In the genomic region with DNA sequence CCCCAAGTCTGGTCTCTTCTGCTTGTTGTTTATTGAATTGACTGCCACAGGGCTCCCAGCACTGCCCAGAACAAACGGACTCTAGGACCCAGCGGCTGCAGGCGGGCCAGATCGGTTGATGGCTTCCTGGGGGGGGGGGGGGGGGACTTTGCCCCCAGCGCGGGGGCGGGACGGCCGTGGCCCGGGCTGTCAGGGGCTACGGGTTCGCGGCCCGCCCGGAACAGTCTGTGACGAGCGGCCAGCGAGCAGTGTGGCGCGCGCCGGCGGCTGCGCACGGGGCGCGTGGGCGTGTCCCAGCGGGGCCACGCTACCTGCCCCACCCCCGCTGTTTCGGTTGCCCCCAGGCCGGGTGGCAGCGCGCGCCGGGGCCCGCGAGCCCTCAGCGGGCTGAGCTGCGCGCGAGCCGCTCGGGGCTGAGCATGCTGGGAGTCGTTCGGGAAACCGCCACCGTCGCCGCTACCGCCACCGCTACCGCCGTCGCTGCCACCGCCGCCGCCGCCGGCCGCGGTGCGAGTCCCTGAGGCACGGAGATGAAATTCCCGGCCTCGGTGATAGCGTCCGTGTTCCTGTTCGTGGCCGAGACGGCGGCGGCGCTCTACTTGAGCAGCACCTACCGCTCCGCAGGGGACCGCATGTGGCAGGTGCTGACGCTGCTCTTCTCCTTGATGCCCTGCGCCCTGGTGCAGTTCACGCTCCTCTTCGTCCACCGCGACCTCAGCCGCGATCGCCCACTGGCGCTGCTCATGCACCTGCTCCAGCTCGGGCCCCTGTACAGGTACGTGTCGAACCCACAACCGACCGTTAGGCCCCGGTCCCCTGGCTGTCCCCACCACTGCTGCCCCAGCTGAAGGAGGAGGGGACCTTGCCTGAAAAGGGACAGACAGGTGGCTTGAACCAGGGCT, we compare ENCODE assay signal across 8 mouse cellular contexts. TPM values are rescaled to one million over a fixed set of nuclear protein-coding genes. Genes with fewer than 3 reads are reported as not detected.
DNase-seq lines count a peak whose midpoint lies in the region; ATAC-seq and TF ChIP-seq lines count a peak whose summit lies in the region.

A gene (plus strand): TSS at position 297 of the 902 bp plus-strand sequence.

- peaks cover 33% of the 10 kb centered on the region for H3K36me3 ChIP-seq in erythroblast, embryonic 14.5 days (ENCODE audit: control insufficient read depth)
- no peaks in the 10 kb centered on the region for H3K36me3 ChIP-seq in heart, embryonic 13.5 days
- no peaks in the 10 kb centered on the region for H3K36me3 ChIP-seq in kidney, postnatal 0 days (ENCODE audit: insufficient read depth, low read length)
- no peaks in the 10 kb centered on the region for H3K36me3 ChIP-seq in liver, embryonic 14.5 days (replicated peaks; ENCODE audit: control insufficient read depth, insufficient read depth, low read depth)
- no peaks in the 10 kb centered on the region for H3K36me3 ChIP-seq in stomach, embryonic 15.5 days

- H3K9ac ChIP-seq in heart, embryonic 13.5 days: peak within 1 kb of the TSS; percentile 81
- H3K9ac ChIP-seq in kidney, postnatal 0 days (ENCODE audit: low read depth, low read length): peak within 1 kb of the TSS; percentile 59
- peak within 1 kb of the TSS; percentile 81 for H3K9ac ChIP-seq in liver, embryonic 14.5 days (replicated peaks)
- H3K9ac ChIP-seq in stomach, embryonic 15.5 days: peak within 1 kb of the TSS; percentile 32; the same call in 1 of the 2 replicates

- peaks cover 8% of the 10 kb centered on the region for H3K9me3 ChIP-seq in erythroblast, embryonic 14.5 days (ENCODE audit: control insufficient read depth, low read length)
- H3K9me3 ChIP-seq in heart, embryonic 13.5 days: no peaks in the 10 kb centered on the region
- H3K9me3 ChIP-seq in kidney, postnatal 0 days (replicated peaks; ENCODE audit: low read length): no peaks in the 10 kb centered on the region
- H3K9me3 ChIP-seq in liver, embryonic 14.5 days (ENCODE audit: control insufficient read depth, low read length): no peaks in the 10 kb centered on the region
- H3K9me3 ChIP-seq in stomach, embryonic 15.5 days: no peaks in the 10 kb centered on the region

- peak within 1 kb of the TSS; percentile 69 for H3K4me2 ChIP-seq in heart, embryonic 13.5 days
- peak within 1 kb of the TSS; percentile 54 for H3K4me2 ChIP-seq in kidney, postnatal 0 days (ENCODE audit: low read length)
- H3K4me2 ChIP-seq in liver, embryonic 14.5 days (ENCODE audit: low read depth): peak within 1 kb of the TSS; percentile 68
- H3K4me2 ChIP-seq in stomach, embryonic 15.5 days: peak within 1 kb of the TSS; percentile 55

- peaks cover 6% of the 10 kb centered on the region for H3K27me3 ChIP-seq in erythroblast, embryonic 14.5 days (ENCODE audit: control insufficient read depth)
- H3K27me3 ChIP-seq in heart, embryonic 13.5 days (replicated peaks): no peaks in the 10 kb centered on the region; the same call in 1 of the 2 replicates
- no peaks in the 10 kb centered on the region for H3K27me3 ChIP-seq in kidney, postnatal 0 days (ENCODE audit: insufficient read depth, low read length)
- H3K27me3 ChIP-seq in liver, embryonic 14.5 days (ENCODE audit: control insufficient read depth, insufficient read depth, low read length): no peaks in the 10 kb centered on the region
- no peaks in the 10 kb centered on the region for H3K27me3 ChIP-seq in stomach, embryonic 15.5 days (replicated peaks)

- peak; percentile 72 for DNase-seq in CD4-positive helper T cell, adult 2 months (ENCODE audit: low read depth, low spot score)
- peak; percentile 69 for DNase-seq in kidney, postnatal 0 days (ENCODE audit: low spot score)
- peak in 2 of 3 experiments; percentile 60 to 61 for DNase-seq in liver, embryonic 14.5 days (ENCODE audit: low read depth in 3 of 3, low spot score in 3 of 3)
- DNase-seq in neural tube, embryonic 10.5 days (ENCODE audit: extremely low spot score, low spot score): peak; percentile 67

- TF ChIP-seq POLR2A in bone marrow macrophage, adult 2 months (IDR thresholded peaks at IDR 0.05; ENCODE audit: borderline replicate concordance, low read depth, low read length): no peak

- TF ChIP-seq EP300 in liver, embryonic 14.5 days (IDR thresholded peaks at IDR 0.05; ENCODE audit: low read depth): no peak

- peak; percentile 84 for ATAC-seq in heart, embryonic 13.5 days (ENCODE audit: extremely low read depth, insufficient number of reproducible peaks, low FRiP score, low TSS enrichment)
- ATAC-seq in kidney, postnatal 0 days (replicated peaks; ENCODE audit: low FRiP score, low read depth): peak; percentile 87
- ATAC-seq in liver, embryonic 14.5 days (ENCODE audit: insufficient read depth): peak; percentile 91
- peak; percentile 90 for ATAC-seq in stomach, embryonic 15.5 days (ENCODE audit: insufficient read depth, low FRiP score, low read depth)

- TF ChIP-seq CTCF in bone marrow macrophage, adult 2 months (IDR thresholded peaks at IDR 0.05; ENCODE audit: low read depth, low read length): no peak
- TF ChIP-seq CTCF in kidney, postnatal 0 days (IDR thresholded peaks at IDR 0.05; ENCODE audit: low read depth): no peak
- TF ChIP-seq CTCF in liver, embryonic 14.5 days (IDR thresholded peaks at IDR 0.05; ENCODE audit: low read depth): peak; percentile 12; the same call in 1 of the 2 replicates

- peak within 1 kb of the TSS; percentile 94 for H3K4me3 ChIP-seq in bone marrow macrophage, adult 2 months (ENCODE audit: insufficient read depth, low read length)
- peak within 1 kb of the TSS; percentile 95 for H3K4me3 ChIP-seq in erythroblast, embryonic 14.5 days (replicated peaks)
- H3K4me3 ChIP-seq in heart, embryonic 13.5 days: peak within 1 kb of the TSS; percentile 66
- H3K4me3 ChIP-seq in kidney, postnatal 0 days (replicated peaks; ENCODE audit: low read depth, low read length): peak within 1 kb of the TSS; percentile 51
- H3K4me3 ChIP-seq in liver, embryonic 14.5 days (ENCODE audit: insufficient read depth in 1 of 2, low read depth in 2 of 2, low read length in 2 of 2): peak within 1 kb of the TSS; percentile 76 to 90
- H3K4me3 ChIP-seq in stomach, embryonic 15.5 days (replicated peaks): peak within 1 kb of the TSS; percentile 55

- H3K27ac ChIP-seq in bone marrow macrophage, adult 2 months (ENCODE audit: insufficient read depth, low read depth, low read length): 0 out of 2 replicates have a peak within 1 kb of the TSS, but pooled peaks have one; percentile 6
- peak within 1 kb of the TSS; percentile 59 for H3K27ac ChIP-seq in heart, embryonic 13.5 days (replicated peaks)
- H3K27ac ChIP-seq in kidney, postnatal 0 days: peak within 1 kb of the TSS; percentile 28; the same call in 1 of the 2 replicates
- peak within 1 kb of the TSS; percentile 81 for H3K27ac ChIP-seq in liver, embryonic 14.5 days
- peak within 1 kb of the TSS; percentile 13; the same call in 1 of the 2 replicates for H3K27ac ChIP-seq in stomach, embryonic 15.5 days

- WGBS in heart, embryonic 13.5 days: 7% methylated on average over 61 of the region's 94 CpGs
- 26% methylated on average over 63 of the region's 94 CpGs for WGBS in kidney, postnatal 0 days
- WGBS in liver, embryonic 14.5 days (ENCODE audit: insufficient replicate concordance): 7% methylated on average over 85 of the region's 94 CpGs
- WGBS in stomach, embryonic 15.5 days: 10% methylated on average over 89 of the region's 94 CpGs

- H3K4me1 ChIP-seq in bone marrow macrophage, adult 2 months (ENCODE audit: control insufficient read depth, insufficient read depth, low read length): peaks cover 3% of the 10 kb centered on the region; the same call in 1 of the 2 replicates
- peaks cover 33% of the 10 kb centered on the region for H3K4me1 ChIP-seq in erythroblast, embryonic 14.5 days (ENCODE audit: control insufficient read depth)
- no peaks in the 10 kb centered on the region; the same call in 1 of the 2 replicates for H3K4me1 ChIP-seq in heart, embryonic 13.5 days
- H3K4me1 ChIP-seq in kidney, postnatal 0 days (replicated peaks; ENCODE audit: insufficient read depth, low read length): no peaks in the 10 kb centered on the region
- H3K4me1 ChIP-seq in liver, embryonic 14.5 days (replicated peaks; ENCODE audit: control insufficient read depth in 2 of 2, insufficient read depth in 2 of 2, low read length in 1 of 2): peaks cover 0 to 5% of the 10 kb centered on the region in 2 experiments; a peak in 2 of 4 replicates
- no peaks in the 10 kb centered on the region for H3K4me1 ChIP-seq in stomach, embryonic 15.5 days

RNA-seq across cellular contexts. Expression of the gene that starts here (rescaled TPM):
- 0.84 and 0.92 TPM in 2 replicates for polyA plus RNA-seq in bone marrow macrophage, adult 2 months (2012; ENCODE audit: insufficient read depth, insufficient read length, missing spikeins)
- 1.8 and 2.3 TPM in 2 replicates for polyA plus RNA-seq in erythroblast, embryonic 14.5 days (2012)
- 3.4 and 3.7 TPM in 2 replicates for polyA plus RNA-seq in heart, embryonic 13.5 days (2015; fragmentation: Nextera tagmentation; extraction: Ambion mirVana)
- polyA plus RNA-seq in kidney, postnatal 0 days (2015; fragmentation: Nextera tagmentation; extraction: Ambion mirVana): 0.47 and 0.61 TPM in 2 replicates
- polyA plus RNA-seq in liver, embryonic 14.5 days (2012; rRNA removed): 16.9 and 18.2 TPM in 2 replicates
- 21.6 and 23.5 TPM in 2 replicates for polyA plus RNA-seq in liver, embryonic 14.5 days (2014; fragmentation: Nextera tagmentation; extraction: Ambion mirVana)
- 4.8 and 4.9 TPM in 2 replicates for polyA plus RNA-seq in stomach, embryonic 15.5 days (2015; fragmentation: Nextera tagmentation; extraction: Ambion mirVana)

Comparison
In these comparisons a context has a peak if more than half of its experiments do, and no peak if none do; other contexts are left out.
1. Peak in every context shown above with its lines: DNase-seq, ATAC-seq, H3K4me3 ChIP-seq and H3K27ac ChIP-seq.
2. Peak in DNase-seq, ATAC-seq, H3K4me3 ChIP-seq, H3K27ac ChIP-seq, H3K9ac ChIP-seq and H3K4me2 ChIP-seq in kidney, postnatal 0 days; RNA of the gene not detected or under 1 TPM.
3. H3K27ac ChIP-seq: peak in every context shown above with its lines; median percentile 81 in liver, embryonic 14.5 days; 59 in heart, embryonic 13.5 days; 28 in kidney, postnatal 0 days; 13 in stomach, embryonic 15.5 days; 6 in bone marrow macrophage, adult 2 months.